Mouse (Mus musculus): ENCODE data around the gene Slc27a4.

Gene Slc27a4

GRCm38 (mm10) chr2:29856451-29857260 lies 54.2 kb downstream of the Slc27a4 start:
- DNase-seq (ENCODE audit: low spot score in 2 of 2), result peak in 1 of 2 experiments; percentile 48

- DNase-seq (ENCODE audit: low spot score in 2 of 2), result no peak
Measured at GRCm38 (mm10) chr2:29857341-29857740, 54.9 kb downstream of the Slc27a4 start.

- no peak for DNase-seq (ENCODE audit: low spot score in 2 of 2)
Measured at GRCm38 (mm10) chr2:29857967-29858366, 55.5 kb downstream of the Slc27a4 start.

- DNase-seq (ENCODE audit: low spot score in 2 of 2), result peak in 1 of 2 experiments; percentile 71
Measured at GRCm38 (mm10) chr2:29858748-29859473, 56.5 kb downstream of the Slc27a4 start.

GRCm38 (mm10) chr2:29865125-29865524 lies 62.7 kb downstream of the Slc27a4 start:
- no peak for DNase-seq (ENCODE audit: low spot score in 2 of 2)
